31 mouse cellular contexts compared by ENCODE assay signal in the genomic region with DNA sequence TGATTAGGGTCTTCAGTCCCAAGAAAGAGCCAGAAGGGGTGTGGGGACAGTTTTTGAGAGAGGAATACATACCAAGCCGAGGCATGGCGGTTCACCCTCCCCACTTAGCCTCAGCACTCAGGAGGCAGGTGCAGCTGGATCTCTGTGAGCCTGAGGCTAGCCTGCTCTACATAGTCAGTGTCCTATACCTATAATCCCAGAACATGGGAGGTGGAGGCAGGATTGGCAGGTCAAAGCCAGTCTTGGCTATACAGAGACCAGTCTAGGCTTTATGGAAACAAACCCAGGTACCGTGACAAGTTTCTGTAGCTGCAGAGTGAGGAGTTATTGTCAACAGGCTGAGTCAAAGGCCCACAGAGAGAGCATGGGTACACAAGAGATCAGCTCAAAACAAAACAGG. TPM values are rescaled to one million over a fixed set of nuclear protein-coding genes. Genes with fewer than 3 reads are reported as not detected.
"Had no signal": no experiment of that assay in that cellular context is flagged by ENCODE, and none has a peak within 500 bp of the region (broad histone marks: within the 10 kb centered on the region; RNA-seq: fewer than 3 reads in every experiment).

No protein-coding gene starts in this region.

- H3K4me3 ChIP-seq: embryonic facial prominence, embryonic 10.5 days; embryonic facial prominence, embryonic 12.5 days; embryonic facial prominence, embryonic 13.5 days; embryonic facial prominence, embryonic 15.5 days; erythroblast, embryonic 14.5 days; forebrain, embryonic 10.5 days; forebrain, embryonic 12.5 days; forebrain, embryonic 13.5 days; forebrain, embryonic 15.5 days; heart, adult 2 months; heart, embryonic 10.5 days had no signal

- H3K27ac ChIP-seq: embryonic facial prominence, embryonic 10.5 days; embryonic facial prominence, embryonic 12.5 days; embryonic facial prominence, embryonic 13.5 days; embryonic facial prominence, embryonic 15.5 days; forebrain, embryonic 10.5 days; forebrain, embryonic 12.5 days; forebrain, embryonic 13.5 days; forebrain, embryonic 15.5 days; heart, adult 2 months; heart, embryonic 10.5 days had no signal

- DNase-seq: cerebellum, adult 2 months; cerebellum, adult 8-10 months; cerebellum, adult 9-10 months; cerebellum, adult 9-11 months; cerebellum, postnatal 10 days; cerebellum, postnatal 14 days; cerebellum, postnatal 25 days; cerebellum, postnatal 36 days; embryo, embryonic 11 days; forebrain, postnatal 0 days; gastrocnemius, postnatal 14 days; gastrocnemius, postnatal 25 days; heart, adult 11 months; heart, adult 18-20 months; heart, adult 2 months had no signal

- H3K4me2 ChIP-seq: embryonic facial prominence, embryonic 12.5 days; embryonic facial prominence, embryonic 13.5 days; embryonic facial prominence, embryonic 15.5 days; forebrain, embryonic 12.5 days; forebrain, embryonic 13.5 days; forebrain, embryonic 15.5 days had no signal

- H3K9ac ChIP-seq: embryonic facial prominence, embryonic 12.5 days; embryonic facial prominence, embryonic 13.5 days; embryonic facial prominence, embryonic 15.5 days; forebrain, embryonic 12.5 days; forebrain, embryonic 13.5 days; forebrain, embryonic 15.5 days; forebrain, postnatal 0 days had no signal

- ATAC-seq: forebrain, embryonic 13.5 days; forebrain, embryonic 14.5 days; forebrain, embryonic 15.5 days; forebrain, embryonic 16.5 days; forebrain, postnatal 0 days had no signal

- H3K9me3 ChIP-seq: embryonic facial prominence, embryonic 12.5 days; embryonic facial prominence, embryonic 13.5 days; embryonic facial prominence, embryonic 15.5 days; forebrain, embryonic 12.5 days; forebrain, embryonic 13.5 days; forebrain, embryonic 15.5 days; heart, embryonic 10.5 days had no signal

RNA-seq across cellular contexts. Expression of a gene that starts 18.5 kb away (rescaled TPM):
- polyA plus RNA-seq: cortical plate, adult 2 months; embryonic facial prominence, embryonic 10.5 days; embryonic facial prominence, embryonic 13.5 days; erythroblast, embryonic 14.5 days; forebrain, embryonic 10.5 days; forebrain, embryonic 11.5 days; forebrain, embryonic 12.5 days; forebrain, embryonic 13.5 days; forebrain, embryonic 14.5 days; forebrain, postnatal 0 days had no signal

RNA-seq across cellular contexts. Expression of a gene that starts 19.2 kb away (rescaled TPM):
- total RNA-seq: common myeloid progenitor, adult 5-6 weeks; granulocyte monocyte progenitor cell, adult 5-6 weeks had no signal
- polyA plus RNA-seq: erythroblast, embryonic 14.5 days had no signal
